Mouse (Mus musculus): Measurements from ENCODE around the gene Rab30.

DNA sequence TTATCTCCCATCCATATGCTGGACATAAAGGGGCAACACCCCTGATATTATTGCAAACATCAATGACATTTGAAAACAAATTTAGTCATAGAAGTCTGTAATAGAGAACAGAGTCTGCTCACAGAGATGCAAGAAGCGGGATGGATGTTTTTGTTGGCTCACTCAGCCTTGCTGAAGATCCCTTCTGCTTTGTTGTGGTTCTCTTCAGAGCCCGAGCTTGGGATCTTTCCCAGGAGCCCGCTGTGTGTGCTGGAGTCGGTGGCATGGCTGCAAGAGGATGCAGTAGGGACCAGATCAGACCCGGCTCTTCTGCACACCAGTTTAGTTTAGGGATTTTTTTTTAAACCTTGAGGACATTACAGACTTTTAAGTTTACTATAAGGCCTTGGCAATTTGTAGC, 54.3 kb downstream of the Rab30 start:
- TF ChIP-seq CTCF (IDR thresholded peaks at IDR 0.05; ENCODE audit: insufficient read depth, low read length) (no peak), POLR2A (IDR thresholded peaks at IDR 0.05; ENCODE audit: borderline replicate concordance, extremely low read depth, low read depth, low read length) (no peak)
